Mouse (Mus musculus) olfactory bulb, adult 2 months (tissue): ENCODE measurements around the gene Lamb2. TPM values are rescaled to one million over a fixed set of nuclear protein-coding genes. Genes with fewer than 3 reads are reported as not detected.

Experiments used
- H3K27ac ChIP-seq: fragments of 200-500 bp; 2 replicates; pipeline ENCODE4 v1.5.1; 2012; ENCODE audit warnings: low read depth, low read length; ENCODE audit not compliant: insufficient read depth
- H3K4me1 ChIP-seq: fragments of 200-500 bp; 2 replicates; pipeline ENCODE4 v1.6.1; 2012; ENCODE audit warnings: low read length; ENCODE audit not compliant: control insufficient read depth, insufficient read depth
- H3K4me3 ChIP-seq: fragments of 200-500 bp; 2 replicates; pipeline ENCODE4 v1.5.1; 2012; ENCODE audit warnings: mild to moderate bottlenecking, low read depth, low read length, moderate library complexity; ENCODE audit not compliant: insufficient read depth
- CTCF ChIP-seq: fragments of 200-500 bp; IDR thresholded peaks from 2 replicates; pipeline ENCODE4 v1.5.1; 2012; ENCODE audit warnings: low read depth, mild to moderate bottlenecking, low read length, moderate library complexity; ENCODE audit not compliant: insufficient read depth
- POLR2A ChIP-seq: fragments of 200-500 bp; IDR thresholded peaks from 2 replicates; pipeline ENCODE4 v1.6.1; 2012; ENCODE audit warnings: mild to moderate bottlenecking, low read depth, low read length, moderate library complexity; ENCODE audit not compliant: insufficient read depth
- WGBS: fragments of 180-500 bp; shearing (Covaris S2); methylation state at CpG from one replicate; pipeline ENCODE4 v1.1.7; 2018; 5-methylcytosine and 5-hydroxymethylcytosine counted together
- polyA plus RNA-seq: library from polyadenylated mRNA; stranded (reverse); fragments of >200 nt; gene quantifications from 2 replicates; pipeline ENCODE4 v1.2.4, GENCODE M21; 2012; ENCODE audit warnings: low replicate concordance; ENCODE audit not compliant: missing spikeins, insufficient read depth, insufficient read length

The Lamb2 gene
- not detected in 2 replicates for polyA plus RNA-seq

DNA sequence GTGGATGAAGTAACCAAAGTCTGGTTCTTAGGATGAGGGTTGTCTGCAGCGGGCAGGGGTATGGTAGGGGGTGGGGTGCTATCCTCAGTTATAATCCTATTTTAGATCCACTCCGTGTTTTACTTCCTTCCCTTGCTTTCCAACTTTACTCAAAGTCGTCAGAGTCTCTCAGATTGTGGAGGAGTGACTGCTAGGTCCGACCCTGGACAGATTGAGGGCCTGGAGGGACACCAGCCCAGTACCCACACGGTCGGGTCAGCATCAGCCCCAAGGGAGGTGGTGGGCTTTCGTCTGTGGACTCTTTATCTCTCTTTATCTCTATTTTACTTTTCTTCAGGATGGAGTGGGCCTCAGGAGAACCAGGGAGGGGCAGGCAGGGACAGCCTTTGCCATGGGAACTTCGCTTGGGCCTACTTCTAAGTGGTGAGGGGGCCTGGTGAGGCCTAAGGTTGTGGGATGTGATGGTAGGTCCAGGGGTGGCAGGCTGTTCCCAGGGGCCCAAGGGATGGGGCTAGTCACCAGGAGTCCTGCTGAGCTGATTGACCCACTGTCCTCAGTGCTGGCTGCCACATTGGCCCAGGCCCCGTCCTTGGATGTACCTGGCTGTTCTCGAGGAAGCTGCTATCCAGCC is at the start of gene Lamb2:
Lamb2 (plus strand) TSS at position 16 of the 631 bp plus-strand sequence.
- H3K4me1 ChIP-seq: peaks cover 6% of the 10 kb centered on the region; the same call in 1 of the 2 replicates
- TF ChIP-seq CTCF (no peak), POLR2A (no peak)
- H3K27ac ChIP-seq: no peak within 1 kb of the TSS
- H3K4me3 ChIP-seq: peak within 1 kb of the TSS; percentile 42
- 19% methylated on average over 10 of the region's 10 CpGs for WGBS

DNA sequence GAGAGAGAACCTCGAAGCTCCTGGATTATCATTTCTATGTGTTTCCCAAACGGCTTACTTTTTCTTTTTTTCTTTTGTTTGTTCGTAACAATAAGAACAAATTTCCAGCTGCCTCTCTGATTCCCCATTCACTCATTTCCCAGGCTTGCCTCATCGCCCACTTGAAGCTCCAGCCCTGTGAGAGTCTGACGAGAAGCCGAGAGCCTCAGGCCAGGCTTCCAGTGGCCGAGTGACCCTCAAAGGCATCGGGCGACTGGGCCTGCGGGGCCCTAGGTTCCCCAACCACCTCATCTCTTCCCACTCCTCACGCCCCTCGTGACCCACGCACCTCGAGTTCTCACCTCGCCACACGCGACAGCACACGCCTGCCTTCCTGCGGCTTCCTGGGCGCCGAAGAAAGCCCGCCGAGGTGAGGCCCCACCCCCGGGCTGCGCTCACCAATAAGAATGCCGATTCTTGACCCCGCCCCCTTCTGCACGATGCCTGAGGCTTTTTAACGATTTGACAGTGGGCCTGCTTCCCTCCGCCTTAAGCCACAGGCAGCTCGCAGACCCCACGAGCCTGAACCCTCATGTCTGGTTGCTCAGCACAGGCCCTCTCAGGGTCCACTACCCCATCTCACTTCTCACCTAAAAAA is 48.0 kb upstream of the Lamb2 start:
- no peak for TF ChIP-seq POLR2A
- TF ChIP-seq CTCF: no peak
- WGBS: 53% methylated on average over 32 of the region's 32 CpGs
- H3K4me1 ChIP-seq: peaks cover 8% of the 10 kb centered on the region
- H3K27ac ChIP-seq: no peak overlapping the region
- H3K4me3 ChIP-seq: peak overlapping the region; percentile 31

DNA sequence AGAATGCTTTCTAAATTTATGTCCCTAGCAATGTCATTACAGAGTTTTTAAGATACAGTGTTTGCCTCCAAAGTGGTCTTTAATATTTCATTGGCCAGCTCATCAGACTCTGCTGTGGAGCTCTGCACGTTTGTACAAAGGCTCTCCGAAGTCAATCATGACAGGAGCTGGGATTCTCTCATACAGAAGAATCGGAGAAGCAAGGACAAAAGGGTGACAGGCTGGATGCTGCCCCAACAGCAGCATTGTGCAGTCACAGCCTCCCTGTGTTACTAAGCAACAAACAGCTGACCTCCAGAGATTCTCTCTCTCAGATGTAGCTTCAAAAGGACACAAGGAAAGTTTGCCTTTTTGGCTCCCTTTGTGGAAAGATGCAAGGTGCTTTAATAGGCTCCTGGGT is 43.4 kb upstream of the Lamb2 start, which contains the start of gene BC048562:
BC048562 (plus strand) TSS at position 301 of the 400 bp plus-strand sequence.
- TF ChIP-seq CTCF (no peak), POLR2A (no peak)
- peaks cover 28% of the 10 kb centered on the region for H3K4me1 ChIP-seq
- no peak within 1 kb of the TSS for H3K27ac ChIP-seq
- H3K4me3 ChIP-seq: no peak within 1 kb of the TSS
- 48% methylated on average over 3 of the region's 3 CpGs for WGBS

DNA sequence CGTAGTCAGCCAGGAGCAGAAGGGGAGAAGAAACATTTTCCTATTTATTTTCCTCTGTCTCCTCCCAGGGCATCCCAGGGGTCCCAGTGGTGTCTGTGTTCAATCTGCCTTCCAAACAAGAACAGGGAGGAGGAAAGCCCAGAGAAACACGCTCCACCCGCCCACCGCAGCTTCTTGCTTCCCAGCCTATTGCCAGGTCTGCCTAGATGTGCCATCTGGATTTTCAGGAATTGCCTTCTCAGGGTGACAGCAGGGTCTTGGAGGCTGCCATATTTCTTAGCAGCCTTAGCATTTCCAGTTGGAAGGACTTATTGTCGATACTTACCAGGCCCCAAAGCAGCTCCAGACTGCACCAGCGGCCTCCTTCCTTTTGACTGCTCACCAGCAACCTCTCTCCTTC is 40.4 kb upstream of the Lamb2 start:
- WGBS: 49% methylated on average over 6 of the region's 6 CpGs
- no peak for TF ChIP-seq CTCF
- TF ChIP-seq POLR2A: no peak
- Histone ChIP-seq H3K4me1 (peaks cover 25% of the 10 kb centered on the region), H3K4me3 (no peak overlapping the region), H3K27ac (no peak overlapping the region)

DNA sequence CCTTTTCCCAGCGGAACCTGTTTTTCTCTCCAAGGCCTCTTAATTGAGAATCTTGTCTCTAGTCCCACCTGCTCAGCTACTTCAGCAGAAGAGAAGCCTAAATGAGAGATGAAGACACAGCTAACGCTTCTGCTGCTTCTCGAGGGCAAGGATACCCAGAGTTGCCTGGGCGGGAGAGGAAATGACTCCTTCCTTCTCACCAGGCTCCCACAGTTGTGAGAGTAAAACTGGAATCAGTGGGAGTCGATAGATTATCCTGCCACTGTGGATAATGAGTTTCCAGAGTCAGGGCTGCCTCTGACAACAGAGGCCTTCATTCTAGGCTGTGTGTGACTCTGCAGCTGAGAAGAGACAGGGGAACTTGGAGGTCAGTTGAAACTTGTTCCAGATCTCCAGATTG is 39.1 kb upstream of the Lamb2 start:
- Histone ChIP-seq H3K27ac (peak overlapping the region; percentile 82), H3K4me3 (no peak overlapping the region), H3K4me1 (peaks cover 25% of the 10 kb centered on the region)
- TF ChIP-seq CTCF (no peak), POLR2A (no peak)
- 32% methylated on average over 5 of the region's 5 CpGs for WGBS

DNA sequence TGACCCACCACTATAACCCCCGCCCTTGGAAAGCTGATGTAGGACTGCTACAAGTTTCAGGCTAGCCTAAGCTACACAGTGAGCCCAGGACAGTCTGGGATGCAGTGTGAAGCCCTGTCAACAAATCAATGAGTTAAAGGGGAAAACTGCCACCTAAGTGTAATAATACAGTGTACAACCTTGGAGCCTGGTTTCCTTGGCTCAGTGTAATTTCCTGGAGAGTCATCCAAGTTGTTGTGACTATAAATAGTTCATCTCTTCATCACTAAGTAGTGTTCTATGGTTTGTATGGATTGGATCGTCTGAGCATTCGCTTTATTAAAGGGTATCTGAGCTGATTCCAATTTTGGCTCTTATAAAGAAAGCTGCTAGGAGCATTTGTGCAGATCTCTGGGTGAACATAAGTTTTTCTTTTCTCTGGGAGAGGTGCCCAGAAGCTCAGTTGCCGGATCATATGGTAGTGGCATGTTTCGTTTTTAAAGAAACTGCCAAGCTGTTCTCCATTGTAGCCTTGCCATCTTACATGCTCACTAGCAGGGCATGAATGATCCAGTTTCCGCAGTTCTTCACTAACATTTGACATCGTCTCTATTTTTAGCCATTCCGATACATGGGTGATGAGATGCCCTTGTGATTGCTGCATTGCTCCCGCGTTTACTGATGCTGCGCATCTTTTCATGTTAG is 38.2 kb upstream of the Lamb2 start:
- TF ChIP-seq POLR2A: no peak
- TF ChIP-seq CTCF: no peak
- WGBS: 28% methylated on average over 11 of the region's 11 CpGs
- Histone ChIP-seq H3K4me3 (no peak overlapping the region), H3K27ac (peak overlapping the region; percentile 90), H3K4me1 (peaks cover 22% of the 10 kb centered on the region)

DNA sequence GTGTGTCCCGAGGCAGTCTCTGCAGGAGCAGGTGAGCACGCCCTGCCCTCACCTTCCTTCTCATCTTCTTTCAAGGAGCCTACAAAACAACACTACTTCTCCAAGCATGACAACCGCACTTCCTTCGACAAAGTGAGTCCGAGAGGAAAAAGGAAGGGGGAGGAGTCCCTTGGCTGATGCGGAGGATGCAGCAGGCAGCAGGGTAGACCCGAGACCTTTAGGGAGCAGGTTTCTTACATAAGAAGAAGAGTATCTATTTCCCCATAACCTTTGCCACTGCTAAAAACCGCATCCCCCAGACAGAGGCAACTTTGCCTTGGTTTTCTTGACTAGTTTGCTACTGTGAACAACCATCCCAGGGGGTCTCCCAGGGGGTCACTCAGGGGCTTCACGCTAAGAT is 34.4 kb upstream of the Lamb2 start:
- TF ChIP-seq POLR2A (no peak), CTCF (no peak)
- Histone ChIP-seq H3K4me1 (peaks cover 28% of the 10 kb centered on the region), H3K27ac (no peak overlapping the region), H3K4me3 (no peak overlapping the region)
- WGBS: 71% methylated on average over 9 of the region's 9 CpGs

DNA sequence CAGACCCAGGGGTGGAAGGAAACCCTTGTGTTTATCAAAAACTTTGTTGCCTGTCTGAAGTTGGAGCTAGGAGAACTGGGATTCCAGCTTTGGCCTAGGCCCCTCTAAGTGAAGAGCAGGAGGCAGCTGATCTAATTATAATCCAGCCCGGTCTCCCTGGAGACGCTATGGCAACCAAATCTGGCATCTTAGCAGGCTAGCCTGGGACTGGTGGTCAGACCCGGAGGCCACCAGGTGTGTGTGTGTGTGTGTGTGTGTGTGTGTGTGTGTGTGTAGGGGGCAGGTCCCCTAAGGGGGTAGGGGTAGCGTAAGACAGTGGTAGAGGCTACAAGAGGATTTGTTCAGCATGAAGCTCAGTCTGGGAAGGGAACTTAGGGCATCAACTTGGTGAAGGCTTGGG is 29.7 kb upstream of the Lamb2 start:
- peaks cover 38% of the 10 kb centered on the region for H3K4me1 ChIP-seq
- peak overlapping the region; percentile 38 for H3K4me3 ChIP-seq
- H3K27ac ChIP-seq: peak overlapping the region; percentile 97
- TF ChIP-seq POLR2A (no peak), CTCF (no peak)
- WGBS: 6% methylated on average over 4 of the region's 4 CpGs
